Mouse (Mus musculus) hindlimb bud, embryonic 11.5 days (tissue): ENCODE results near the gene Tex14.
A peak's percentile ranks its signal among the peaks of the same experiment; 100 is the strongest.
"Not testable (repeated sequence)": the region's sequence is repeated elsewhere in the genome, so short reads cannot be mapped to it uniquely, and the experiment has no call there.

Experiments
- DNase-seq: peaks from one replicate; pipeline ENCODE4 v3.0.0-alpha.2; 2012; ENCODE audit warnings: low read depth, low spot score; ENCODE audit errors: extremely low spot score

The Tex14 gene

DNA sequence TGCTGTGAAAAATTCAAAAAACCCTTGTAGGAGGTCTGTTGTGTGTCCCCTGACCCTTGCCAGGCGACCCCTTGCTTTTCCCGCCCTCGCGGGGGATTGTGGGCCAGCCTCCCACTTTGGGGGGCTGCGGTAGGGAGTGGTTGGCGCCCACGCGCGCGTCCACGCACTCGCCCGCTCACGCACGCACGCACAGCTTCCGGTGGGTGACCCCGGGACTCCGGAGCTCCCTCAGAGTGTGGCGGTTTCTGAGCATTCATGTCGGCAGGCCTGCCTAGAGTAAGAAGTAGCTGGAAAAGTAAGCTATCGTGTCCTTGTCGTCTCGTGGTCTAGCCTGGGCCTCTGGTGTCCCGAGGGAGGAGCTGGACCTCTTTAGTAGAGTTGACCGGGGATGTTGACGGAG lies at the start of gene Tex14, which contains the start of gene Rad51c:
Gene Tex14, plus strand, starts transcription at position 190 of the 400 bp plus-strand sequence.
Gene Rad51c, minus strand, starts transcription at position 79 of the 400 bp plus-strand sequence.
- no peak for DNase-seq

DNA sequence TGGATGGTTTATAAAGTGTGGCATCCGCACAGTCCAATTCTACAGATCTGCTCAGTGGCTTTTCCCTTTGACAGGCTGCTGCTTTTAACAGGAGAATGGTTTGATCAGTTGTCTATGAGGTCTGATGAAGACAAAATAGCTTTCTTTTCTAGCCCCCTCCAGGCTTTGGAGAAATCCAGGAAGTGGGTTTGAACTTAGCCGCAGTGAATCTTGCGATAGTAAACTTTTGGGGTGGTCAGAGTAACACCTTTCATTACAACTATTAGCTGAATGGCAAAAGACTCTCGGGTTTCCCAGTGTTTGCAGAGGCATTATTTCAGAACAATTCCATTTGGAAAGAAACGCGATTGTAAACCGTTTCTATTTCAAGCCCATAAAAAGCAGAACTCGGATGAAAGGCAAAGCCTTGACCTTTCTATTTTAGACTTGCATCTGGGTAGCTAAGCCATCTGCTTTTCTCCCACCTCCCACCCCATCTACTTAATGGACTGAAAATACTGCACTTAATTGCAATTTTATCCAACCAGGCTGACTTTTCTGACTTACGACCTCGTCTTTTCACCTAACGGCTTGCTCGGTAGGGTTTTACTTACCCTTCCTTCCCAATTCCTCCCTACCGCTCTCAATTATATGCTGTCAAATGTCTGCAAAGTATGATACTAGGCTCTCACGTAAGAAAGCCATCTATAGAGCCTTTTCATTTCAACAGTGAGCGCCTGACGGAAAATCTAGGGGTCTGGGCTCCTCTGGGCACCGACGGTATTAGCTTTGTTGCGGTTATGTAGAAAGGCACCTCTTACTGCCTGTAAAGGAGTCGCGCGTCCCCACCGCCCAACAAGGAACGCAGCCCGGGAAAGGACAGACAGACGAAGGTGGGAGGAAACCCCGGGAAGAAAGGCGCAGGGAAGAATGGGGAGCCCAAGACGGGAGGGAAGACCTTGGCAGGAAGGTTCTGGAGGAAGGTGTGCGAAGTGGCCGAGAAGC lies 47.3 kb upstream of the Tex14 start:
- no peak for DNase-seq

DNA sequence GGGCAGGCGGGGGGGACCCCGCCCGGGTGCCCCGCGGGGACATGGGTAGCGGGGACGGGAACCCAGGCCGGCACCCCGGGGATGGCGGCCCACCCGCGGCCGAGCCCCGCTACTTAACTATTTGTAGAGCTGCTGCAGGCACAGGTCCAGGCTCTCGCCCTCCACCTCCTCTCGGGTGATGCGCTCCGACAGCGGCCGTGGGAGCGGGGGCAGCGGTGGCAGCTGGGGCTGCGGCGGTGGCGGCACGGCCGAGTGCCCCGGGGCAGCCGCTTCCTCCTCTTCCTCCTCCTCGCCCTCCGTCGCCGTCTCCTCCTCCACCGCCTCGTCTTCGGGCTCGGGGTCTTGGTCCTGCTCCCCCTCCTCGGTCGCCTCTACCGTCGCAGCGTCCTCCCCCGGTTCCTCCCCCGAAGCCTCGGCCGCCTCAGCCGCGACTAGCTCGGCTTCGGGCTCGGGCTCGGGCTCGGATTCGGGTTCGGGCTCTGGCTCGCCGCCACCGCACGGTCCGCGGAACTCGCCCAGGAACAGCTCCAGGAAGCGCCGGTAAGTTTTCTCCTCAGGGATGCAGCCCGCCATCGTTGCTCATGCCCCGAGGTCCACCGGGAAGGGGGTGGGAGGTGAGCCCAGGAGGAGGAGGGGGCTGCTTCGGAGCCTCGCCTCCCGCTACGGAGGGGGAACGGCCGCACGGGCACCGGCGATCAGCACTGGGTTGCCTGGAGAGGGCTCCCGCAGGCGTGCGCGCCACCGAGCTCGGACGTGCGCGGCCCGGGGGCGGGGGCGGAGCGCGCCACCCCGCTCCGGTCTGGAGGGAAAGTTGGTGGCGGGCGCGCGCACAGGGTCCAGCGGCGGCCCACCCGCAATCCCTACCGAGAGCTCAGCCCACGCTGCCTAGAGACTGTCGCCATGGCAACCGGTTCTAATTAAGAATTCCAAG lies 46.3 kb upstream of the Tex14 start, which contains the start of gene Ppm1e:
Gene Ppm1e, minus strand, starts transcription at position 693 of the 931 bp plus-strand sequence.
- DNase-seq: peak; percentile 64

DNA sequence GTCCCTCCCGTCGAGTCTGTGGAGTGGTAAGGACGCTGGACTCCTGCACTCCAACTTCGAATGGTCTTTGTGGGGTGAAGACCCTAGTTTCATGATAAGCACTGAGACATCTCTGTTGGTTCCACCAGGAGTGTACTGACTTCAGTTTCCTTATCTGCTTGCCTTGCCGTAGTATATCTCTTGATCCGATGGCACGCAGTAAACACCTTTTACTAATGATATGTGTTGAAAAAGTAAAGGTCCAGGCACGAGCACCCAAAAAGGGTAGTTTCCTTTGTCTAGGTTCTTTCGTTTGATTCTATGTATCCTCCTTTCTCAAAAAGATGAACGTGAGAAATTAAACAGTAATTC lies 45.6 kb upstream of the Tex14 start:
- no peak for DNase-seq

DNA sequence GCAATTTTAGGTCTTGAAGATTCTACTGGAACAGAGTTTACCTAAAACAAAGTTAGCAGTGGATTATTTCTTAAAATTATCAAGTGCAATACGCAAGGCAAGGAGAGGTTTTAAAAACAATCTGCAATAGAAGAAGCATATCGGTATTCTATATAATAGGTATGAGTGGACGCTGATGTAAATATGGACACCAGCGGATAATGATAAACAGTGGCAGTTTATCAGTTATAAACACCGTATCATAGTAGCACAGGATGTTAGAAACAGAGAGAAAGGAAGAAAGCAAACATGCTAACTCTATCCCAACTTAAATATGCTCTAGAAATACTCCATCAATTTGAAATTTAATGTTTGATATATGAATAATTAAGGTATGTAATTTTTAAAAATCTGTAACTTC lies 39.7 kb upstream of the Tex14 start:
- no peak for DNase-seq

DNA sequence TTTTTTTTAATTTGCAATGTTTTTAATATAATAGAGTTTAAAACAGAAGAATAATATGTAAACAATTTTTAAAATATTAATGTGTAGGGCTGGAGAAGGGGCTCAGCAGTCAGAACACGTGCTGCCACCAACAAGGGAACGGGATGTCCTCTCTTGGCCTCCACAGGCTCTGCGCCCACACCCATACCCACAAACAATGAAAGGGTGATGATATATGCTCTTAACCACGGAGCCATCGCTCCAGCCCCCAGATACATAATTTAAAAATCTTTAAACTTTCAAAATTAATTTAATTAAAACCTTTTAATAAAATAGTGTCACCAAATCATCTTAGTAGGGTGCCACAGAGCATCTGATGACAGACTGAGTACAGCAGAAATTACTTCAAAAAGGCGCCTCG lies 37.8 kb upstream of the Tex14 start:
- no peak for DNase-seq

DNA sequence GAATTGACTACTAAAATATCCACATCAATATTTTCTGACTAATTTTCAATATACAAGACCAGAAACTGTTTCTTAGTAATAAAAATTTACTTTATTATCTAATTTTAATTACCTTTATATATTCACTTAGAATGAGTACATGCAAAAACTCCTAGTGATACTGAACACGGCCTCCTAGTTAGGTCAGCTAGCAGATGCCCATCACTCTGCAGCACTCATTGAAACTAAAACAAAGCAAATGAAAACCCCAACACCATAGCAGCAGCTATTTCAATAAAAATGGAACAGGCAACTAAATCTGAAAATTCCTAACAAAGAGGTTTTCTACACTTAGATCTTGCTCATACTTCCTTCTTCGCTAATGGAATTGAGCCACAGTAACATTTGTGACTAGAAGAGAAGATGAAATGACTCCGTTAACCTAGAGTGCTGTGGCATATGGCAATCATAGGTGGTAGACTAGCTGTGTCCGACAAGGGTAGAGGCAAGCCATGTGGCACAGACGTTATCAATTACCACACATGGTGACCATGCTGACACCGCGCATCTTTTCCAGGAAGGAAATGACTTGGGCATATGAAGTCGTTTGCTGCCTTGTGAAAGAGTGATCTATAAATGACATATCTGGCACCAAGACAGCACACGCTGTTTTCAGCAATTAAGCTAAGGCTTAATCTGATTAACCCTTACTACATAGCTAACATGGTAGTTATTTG lies 36.8 kb upstream of the Tex14 start:
- DNase-seq: no peak

DNA sequence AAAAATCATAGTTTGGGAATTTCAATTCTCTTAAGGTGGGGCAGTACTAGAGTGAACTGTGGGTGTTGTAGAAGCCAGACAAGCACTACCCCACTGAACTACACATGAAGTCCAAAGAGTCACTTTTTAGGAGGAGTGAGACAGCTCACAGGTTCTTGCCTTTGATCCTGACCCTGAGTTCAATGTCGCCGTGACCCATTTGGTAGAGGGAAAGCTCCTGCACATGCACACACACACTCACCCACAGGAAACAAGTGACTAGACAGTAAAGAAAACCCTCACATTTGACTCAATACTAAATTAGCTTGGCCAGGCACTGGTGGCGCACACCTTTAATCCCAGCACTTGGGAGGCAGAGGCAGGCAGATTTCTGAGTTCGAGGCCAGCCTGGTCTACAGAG lies 20.3 kb upstream of the Tex14 start:
- DNase-seq: no peak

DNA sequence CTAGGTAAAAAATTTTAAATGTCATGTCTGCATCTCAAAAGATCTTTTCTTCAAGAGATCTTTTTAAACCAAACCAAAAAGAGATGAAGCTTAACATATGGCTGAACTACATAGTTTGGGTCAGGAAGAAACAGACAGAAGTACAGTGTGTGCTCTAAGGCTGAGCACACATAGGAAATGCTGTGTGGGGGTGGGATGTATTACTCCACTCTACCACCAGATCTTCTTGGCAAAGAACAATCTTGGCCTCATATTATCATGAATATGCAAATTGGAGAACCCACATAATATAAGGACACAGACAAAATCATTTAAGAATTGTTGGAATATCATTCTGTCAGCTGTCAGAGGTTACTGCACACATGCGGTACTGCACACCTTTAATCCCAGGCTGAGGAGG lies 19.2 kb upstream of the Tex14 start:
- DNase-seq: no peak

DNA sequence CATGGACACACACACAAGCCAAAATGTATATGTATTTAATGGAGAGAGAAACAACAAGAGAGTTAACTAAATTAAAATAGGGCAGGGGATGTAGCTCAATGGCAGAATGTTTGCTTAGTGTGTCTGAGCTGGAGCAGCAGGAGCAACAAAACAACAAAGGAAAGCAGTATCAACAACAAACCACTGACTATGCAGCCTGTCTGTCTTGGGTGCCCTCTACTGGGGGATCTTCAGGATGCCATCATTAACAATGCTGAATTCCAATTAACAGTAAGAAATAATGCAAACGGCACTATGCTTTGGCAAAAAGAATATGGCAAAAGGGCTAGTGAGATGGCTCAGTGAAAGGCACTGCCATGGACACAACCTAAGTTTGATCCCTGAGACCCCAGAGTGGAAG lies 11.0 kb upstream of the Tex14 start:
- DNase-seq: no peak

DNA sequence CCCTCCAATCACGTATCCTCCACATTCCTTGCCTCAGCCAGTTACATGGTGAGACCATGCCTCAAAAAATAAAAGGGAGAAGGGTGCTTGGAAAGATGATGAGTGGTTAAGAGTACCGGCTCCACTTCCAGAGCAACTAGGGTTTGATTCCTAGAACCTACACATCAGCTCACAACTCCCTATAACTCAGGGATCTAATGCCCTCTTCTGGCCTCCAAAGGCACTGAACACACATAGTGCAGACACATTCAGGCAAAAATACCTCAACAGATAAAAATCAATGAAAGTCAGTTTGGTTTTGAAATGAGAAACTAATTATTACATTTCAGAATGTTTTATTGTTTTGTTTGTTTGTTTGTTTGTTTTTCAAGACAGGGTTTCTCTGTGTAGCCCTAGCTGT lies 6.5 kb upstream of the Tex14 start:
- DNase-seq: no peak

DNA sequence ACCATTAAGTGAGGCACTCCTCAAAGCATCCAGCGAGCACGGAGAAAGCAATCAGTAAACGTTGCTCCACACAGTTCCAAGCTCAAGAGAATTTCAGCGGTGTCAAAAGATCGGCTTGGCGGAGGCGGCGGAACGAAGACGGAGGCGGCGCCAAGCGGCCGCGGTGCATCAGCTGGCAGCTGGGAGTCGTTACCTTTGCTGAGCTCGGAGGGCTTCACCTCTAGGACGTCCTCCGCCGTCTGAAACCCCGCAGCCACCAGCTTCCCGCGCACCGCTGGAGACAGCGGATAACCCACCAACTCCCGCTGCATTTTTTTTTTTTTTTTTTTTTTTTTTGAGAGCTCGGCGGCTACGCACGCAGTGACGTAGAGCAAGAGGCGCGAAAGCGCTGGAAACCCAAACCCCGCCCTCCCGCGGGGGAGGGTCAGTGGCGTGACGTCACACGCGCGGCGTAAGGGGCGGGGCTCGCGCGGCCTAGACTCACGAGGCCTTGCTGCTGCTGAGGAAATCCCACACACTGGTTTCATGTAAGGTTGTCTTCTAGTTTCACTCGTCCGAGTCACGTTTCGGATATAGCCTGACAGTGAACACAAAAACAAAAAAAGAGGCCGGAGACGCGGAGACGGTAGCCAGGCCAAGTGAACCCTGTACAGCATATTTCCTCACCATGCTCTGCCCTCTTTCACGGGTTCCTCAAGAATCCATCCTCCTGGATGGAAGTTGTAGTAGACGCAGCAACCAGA lies 583 bp upstream of the Tex14 start:
- peak; percentile 93 for DNase-seq

DNA sequence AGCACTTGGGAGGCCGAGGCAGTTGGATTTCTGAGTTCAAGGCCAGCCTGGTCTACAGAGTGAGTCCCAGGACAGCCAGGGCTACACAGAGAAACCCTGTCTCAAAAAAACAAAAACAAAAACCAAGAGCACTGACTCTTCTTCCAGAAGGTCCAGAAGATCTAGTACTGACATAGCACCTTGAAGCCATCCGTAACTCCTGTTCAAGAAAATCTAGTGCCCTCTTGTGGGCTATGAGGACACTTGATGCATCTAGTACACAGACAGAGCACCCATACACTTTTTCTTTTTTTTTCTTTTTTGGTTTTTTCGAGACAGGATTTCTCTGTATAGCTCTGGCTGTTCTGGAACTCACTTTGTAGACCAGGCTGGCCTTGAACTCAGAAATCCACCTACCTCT lies 8.5 kb downstream of the Tex14 start:
- not testable (repeated sequence) for DNase-seq

DNA sequence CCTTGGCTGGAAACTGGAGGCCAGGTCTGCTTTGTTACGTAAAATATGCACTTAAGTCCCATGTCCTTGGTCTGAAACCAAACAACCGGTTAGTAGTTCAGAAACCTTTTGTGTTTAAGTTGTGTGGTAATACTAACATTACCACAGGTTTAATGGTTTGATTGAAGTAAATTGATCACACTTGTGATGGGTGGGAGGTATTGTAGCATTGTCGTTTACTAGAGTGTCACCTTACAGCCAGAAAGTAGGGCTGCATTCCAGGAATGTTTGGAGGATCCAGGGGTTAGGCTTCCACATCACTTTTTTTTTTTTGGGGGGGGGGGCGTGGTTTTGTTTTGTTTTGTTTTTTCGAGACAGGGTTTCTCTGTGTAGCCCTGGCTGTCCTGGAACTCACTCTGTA lies 11.3 kb downstream of the Tex14 start:
- DNase-seq: no peak

DNA sequence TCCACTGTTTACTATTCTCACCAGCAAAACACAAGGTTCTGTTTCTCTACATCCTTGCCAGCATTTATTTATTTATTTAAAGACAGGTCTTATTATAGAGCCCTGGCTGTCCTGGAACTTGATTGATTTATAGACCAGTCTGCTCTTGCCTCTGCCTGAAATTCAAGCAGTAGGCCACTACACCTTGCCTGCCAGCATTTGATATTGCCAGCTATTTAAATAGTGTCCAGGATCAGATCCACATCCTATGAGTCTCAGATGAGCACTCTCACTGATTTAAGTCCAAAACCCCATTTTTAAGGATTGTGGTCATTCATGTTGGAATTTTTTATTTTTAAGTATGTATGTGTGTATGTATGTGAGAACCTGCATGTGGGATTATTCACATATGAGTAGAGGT lies 16.0 kb downstream of the Tex14 start:
- DNase-seq: no peak

DNA sequence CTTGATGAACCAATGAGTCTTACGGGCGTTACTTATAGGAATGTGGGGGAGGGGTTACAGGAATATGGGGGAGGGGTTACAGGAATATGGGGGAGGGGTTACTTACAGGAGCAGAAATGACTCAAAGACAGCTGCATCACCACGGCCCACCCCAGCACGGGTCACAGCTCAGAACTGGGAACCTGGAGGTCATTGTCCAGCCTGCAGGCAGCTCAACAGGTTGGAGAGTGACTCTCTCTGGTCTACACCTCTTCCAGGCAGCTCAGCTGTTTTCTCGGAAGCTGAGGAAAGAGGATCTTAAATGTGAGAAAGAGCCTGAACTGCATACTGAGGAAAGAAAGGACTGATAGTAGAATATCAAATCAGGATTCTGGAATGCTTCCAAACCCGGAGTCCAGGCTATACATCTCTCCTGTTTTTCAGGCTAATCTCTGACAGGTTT lies 16.9 kb downstream of the Tex14 start:
- DNase-seq: no peak

DNA sequence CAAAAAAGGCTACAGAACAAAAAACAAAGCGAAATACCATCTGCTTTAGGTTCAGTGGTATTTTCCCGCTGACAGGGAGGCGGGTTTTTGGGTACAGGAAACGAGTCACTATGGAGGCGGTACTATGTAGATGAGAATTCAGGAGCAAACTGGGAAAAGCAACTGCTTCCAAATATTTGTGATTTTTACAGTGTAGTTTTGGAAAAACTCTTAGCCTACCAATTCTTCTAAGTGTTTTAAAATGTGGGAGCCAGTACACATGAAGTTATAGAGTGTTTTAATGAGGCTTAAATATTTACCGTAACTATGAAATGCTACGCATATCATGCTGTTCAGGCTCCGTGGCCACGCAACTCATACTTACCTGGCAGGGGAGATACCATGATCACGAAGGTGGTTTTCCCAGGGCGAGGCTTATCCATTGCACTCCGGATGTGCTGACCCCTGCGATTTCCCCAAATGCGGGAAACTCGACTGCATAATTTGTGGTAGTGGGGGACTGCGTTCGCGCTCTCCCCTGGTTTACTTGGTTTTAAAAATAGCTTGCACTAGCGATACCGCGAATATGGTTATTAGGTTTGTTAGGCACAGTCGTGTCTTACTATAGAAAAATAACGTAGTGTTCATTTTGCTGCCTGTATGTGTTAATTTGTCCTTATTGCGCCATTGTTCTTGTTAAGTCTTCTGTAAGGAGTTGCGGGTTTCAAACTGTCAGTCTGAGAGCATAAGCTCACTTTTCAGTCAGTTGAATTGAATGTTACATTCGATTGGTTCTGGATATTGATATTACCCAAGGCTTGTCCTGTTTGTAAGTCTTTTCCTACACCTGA lies 17.9 kb downstream of the Tex14 start:
- DNase-seq: peak; percentile 97

DNA sequence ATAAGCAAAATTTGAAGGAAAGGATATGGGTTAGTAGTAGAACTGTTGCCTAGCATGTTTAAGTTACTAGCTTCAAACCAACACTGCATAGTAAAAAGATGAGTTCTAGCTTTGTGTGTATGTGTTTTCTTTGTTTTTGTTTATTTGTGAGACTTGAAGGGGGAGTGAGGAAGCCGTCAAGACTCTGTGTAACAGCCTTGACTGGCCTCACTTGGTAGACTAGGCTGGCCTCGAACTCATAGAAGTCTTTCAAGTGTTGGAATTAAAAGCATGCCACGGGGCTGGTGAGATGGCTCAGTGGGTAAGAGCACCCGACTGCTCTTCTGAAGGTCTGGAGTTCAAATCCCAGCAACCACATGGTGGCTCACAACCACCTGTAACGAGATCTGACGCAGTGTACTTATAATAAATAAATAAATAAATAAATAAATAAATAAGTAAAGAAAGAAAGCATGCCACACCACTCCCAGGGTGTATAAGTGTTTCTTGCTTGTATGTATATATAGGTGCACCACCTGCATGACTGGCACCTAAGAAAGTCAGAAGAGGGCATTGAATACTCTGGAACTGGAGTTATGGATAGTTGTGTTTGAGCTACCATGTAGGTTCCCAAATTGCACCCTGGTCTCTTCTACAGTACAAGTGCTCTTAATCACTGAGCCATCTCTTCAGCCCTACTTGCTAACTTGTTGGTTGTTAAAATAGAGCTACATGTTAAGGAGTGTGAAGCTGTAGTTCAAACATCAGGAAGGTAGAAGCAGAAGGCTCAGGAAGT lies 18.9 kb downstream of the Tex14 start:
- DNase-seq: no peak

DNA sequence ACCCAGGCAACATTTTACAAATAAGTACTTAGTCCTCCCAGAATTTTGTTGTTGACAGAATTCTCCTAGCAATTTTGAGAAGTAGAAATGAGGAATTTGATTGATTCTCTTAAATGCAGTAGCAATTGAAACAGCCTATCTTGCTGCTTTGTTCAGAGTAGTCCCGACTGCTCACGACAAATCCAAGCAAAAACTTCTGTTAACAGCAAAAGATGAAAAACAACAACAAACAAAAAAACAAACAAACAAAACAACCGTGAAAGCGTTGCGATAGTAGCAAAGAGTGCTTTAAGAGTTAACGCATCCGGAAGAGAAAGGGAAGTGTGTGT lies 21.2 kb downstream of the Tex14 start:
- DNase-seq: no peak
